ENCODE assay signal across 9 mouse cellular contexts in the genomic region with DNA sequence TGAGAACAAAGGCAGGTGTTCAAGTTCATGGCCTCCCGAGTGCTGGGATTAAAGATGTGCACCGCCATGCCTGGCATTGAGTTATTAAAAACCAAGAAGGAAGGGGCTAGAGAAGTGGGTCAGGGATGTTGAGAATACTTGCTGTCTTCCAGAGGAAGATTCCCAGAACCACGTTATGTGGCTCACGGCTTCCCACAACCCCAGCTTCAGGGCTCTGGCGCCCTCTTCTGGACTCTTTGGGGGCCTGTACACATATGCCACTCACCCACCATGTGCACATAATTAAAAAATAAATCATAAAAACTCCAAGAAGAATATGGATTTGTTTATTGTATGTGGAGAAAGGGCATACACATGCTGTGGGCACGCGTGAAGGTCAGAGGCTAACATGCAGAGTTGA. TPM values are rescaled to one million over a fixed set of nuclear protein-coding genes. Genes with fewer than 3 reads are reported as not detected.
DNase-seq lines count a peak whose midpoint lies in the region; ATAC-seq and TF ChIP-seq lines count a peak whose summit lies in the region.
"Had no signal": no experiment of that assay in that cellular context is flagged by ENCODE, and none has a peak within 500 bp of the region (broad histone marks: within the 10 kb centered on the region; RNA-seq: fewer than 3 reads in every experiment).

No protein-coding gene starts in this region.

- TF ChIP-seq CTCF in G1E (IDR thresholded peaks at IDR 0.05; ENCODE audit: low read depth, low read length), result peak; percentile 52; the same call in 1 of the 2 replicates

- H3K4me1 ChIP-seq in G1E (ENCODE audit: insufficient read depth, low read depth, low read length), result peaks cover 4% of the 10 kb centered on the region; the same call in 1 of the 2 replicates
- no peaks in the 10 kb centered on the region for H3K4me1 ChIP-seq in heart, embryonic 12.5 days (replicated peaks)
- H3K4me1 ChIP-seq: embryonic facial prominence, embryonic 12.5 days had no signal

- H3K4me2 ChIP-seq in heart, embryonic 12.5 days, result no peak overlapping the region
- H3K4me2 ChIP-seq: embryonic facial prominence, embryonic 12.5 days had no signal

- no peak overlapping the region for H3K9ac ChIP-seq in heart, embryonic 12.5 days
- H3K9ac ChIP-seq: embryonic facial prominence, embryonic 12.5 days had no signal

- peaks cover 5% of the 10 kb centered on the region; the same call in 1 of the 2 replicates for H3K27me3 ChIP-seq in G1E (ENCODE audit: insufficient read depth, low read length)
- H3K27me3 ChIP-seq in splenic B cell, adult 2 months (ENCODE audit: control insufficient read depth, insufficient read depth, low read length, poor library complexity, severe bottlenecking), result no peaks in the 10 kb centered on the region
- H3K27me3 ChIP-seq in heart, embryonic 12.5 days (replicated peaks), result no peaks in the 10 kb centered on the region
- H3K27me3 ChIP-seq: embryonic facial prominence, embryonic 12.5 days had no signal

- DNase-seq in kidney, adult 18-20 months, result peak; percentile 27
- no peak for DNase-seq in kidney, adult 8-10 months
- DNase-seq in G1E (ENCODE audit: low spot score), result peak; percentile 23
- DNase-seq in liver, result peak; percentile 54
- peak; percentile 47 for DNase-seq in splenic B cell, adult 2 months (ENCODE audit: low read depth, low spot score)
- DNase-seq in heart, adult 9 months (ENCODE audit: low spot score in 2 of 2), result no peak

- H3K4me3 ChIP-seq in G1E (ENCODE audit: low read depth, low read length), result no peak overlapping the region
- H3K4me3 ChIP-seq in heart, embryonic 12.5 days, result no peak overlapping the region
- H3K4me3 ChIP-seq: embryonic facial prominence, embryonic 12.5 days had no signal

- no peaks in the 10 kb centered on the region for H3K9me3 ChIP-seq in G1E (replicated peaks)
- no peaks in the 10 kb centered on the region for H3K9me3 ChIP-seq in heart, embryonic 12.5 days (replicated peaks)
- H3K9me3 ChIP-seq: embryonic facial prominence, embryonic 12.5 days had no signal

- H3K36me3 ChIP-seq in G1E (replicated peaks), result peaks cover 39% of the 10 kb centered on the region
- H3K36me3 ChIP-seq in splenic B cell, adult 2 months (ENCODE audit: control insufficient read depth, insufficient read depth, low read length, poor library complexity, severe bottlenecking), result no peaks in the 10 kb centered on the region
- peaks cover 23% of the 10 kb centered on the region for H3K36me3 ChIP-seq in heart, embryonic 12.5 days

- no peak for ATAC-seq in G1E (ENCODE audit: extremely low read depth, insufficient number of reproducible peaks, low FRiP score, poor library complexity, severe bottlenecking)
- ATAC-seq in common myeloid progenitor, adult 5-6 weeks (replicated peaks; ENCODE audit: low read depth, poor library complexity, severe bottlenecking), result peak; percentile 84
- no peak for ATAC-seq in heart, embryonic 12.5 days (ENCODE audit: insufficient number of reproducible peaks, low FRiP score)

- 71% methylated on average over 7 of the region's 7 CpGs for WGBS in heart, embryonic 12.5 days

- H3K27ac ChIP-seq in heart, embryonic 12.5 days (ENCODE audit: poor library complexity, severe bottlenecking), result no peak overlapping the region
- H3K27ac ChIP-seq: embryonic facial prominence, embryonic 12.5 days had no signal

RNA-seq across cellular contexts. Expression of a gene that starts 30.9 kb away (rescaled TPM):
- total RNA-seq in G1E (2014; fragmentation: Nextera tagmentation) (65.2 and 69.4 TPM in 2 replicates), G1E (2017) (98.7 and 124 TPM in 2 replicates)
- polyA plus RNA-seq in G1E (2012), result 7.7 TPM in 2 replicates
- total RNA-seq in common myeloid progenitor, adult 5-6 weeks (2017), result 45.9 and 62.2 TPM in 2 replicates
- polyA plus RNA-seq in heart, embryonic 12.5 days (2016; fragmentation: Nextera tagmentation; extraction: Ambion mirVana), result 104 and 110 TPM in 2 replicates

Comparison
In these comparisons a context has a peak if more than half of its experiments do, and no peak if none do; other contexts are left out.
1. DNase-seq: peak in kidney, adult 18-20 months (single experiment), G1E (single experiment), liver (single experiment) and splenic B cell, adult 2 months (single experiment); none in kidney, adult 8-10 months (0 of 2) and heart, adult 9 months (0 of 2).